Mouse (Mus musculus): ENCODE data around the gene Schip1.

DNA sequence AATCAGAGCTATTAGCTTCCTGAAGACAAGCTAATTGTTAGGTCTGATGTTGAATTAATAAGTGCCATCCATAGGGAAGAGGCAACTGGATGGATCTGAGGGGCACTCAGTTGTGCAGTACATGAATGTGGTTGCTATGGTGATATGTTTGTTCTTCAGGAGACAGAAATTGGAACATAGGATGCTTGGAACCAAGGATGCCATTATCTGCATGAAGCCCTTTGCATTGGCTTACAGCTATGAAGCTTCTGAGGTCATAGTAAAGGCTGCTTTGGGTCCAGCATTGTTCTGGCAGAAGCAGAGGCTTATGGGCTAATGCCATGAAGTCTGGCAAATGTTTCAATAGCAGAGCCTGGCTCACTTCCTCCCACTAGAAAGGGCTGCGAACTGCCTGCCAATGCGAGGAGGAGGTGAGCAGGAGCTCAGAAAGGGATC is 339.2 kb downstream of the Schip1 start:
- TF ChIP-seq CTCF (conservative IDR thresholded peaks at IDR 0.05; ENCODE audit: insufficient read depth, insufficient read length, low read depth, low read length) = no peak
- no peak for TF ChIP-seq POLR2A (IDR thresholded peaks at IDR 0.05; ENCODE audit: low read depth, low read length)

All from kidney, adult 2 months (tissue).